Mouse (Mus musculus) layer of hippocampus, adult 18-20 months (tissue): ENCODE measurements around the gene Thbs2. TPM values are rescaled to one million over a fixed set of nuclear protein-coding genes. Genes with fewer than 3 reads are reported as not detected.
"Not testable (repeated sequence)": the region's sequence is repeated elsewhere in the genome, so short reads cannot be mapped to it uniquely, and the experiment has no call there.

Source experiments
- DNase-seq, 2 experiments: peaks; one replicate each; pipeline ENCODE4 v3.0.0; 2022; ENCODE audit warnings: low spot score in 2 of 2
- total RNA-seq, 2 experiments: library from RNA; stranded (reverse); gene quantifications; 2 replicates each; pipeline ENCODE4 v1.2.3; 2021

The Thbs2 gene
- total RNA-seq, 2 experiments from 2014 or later, result 3.0 to 4.0 TPM

DNA sequence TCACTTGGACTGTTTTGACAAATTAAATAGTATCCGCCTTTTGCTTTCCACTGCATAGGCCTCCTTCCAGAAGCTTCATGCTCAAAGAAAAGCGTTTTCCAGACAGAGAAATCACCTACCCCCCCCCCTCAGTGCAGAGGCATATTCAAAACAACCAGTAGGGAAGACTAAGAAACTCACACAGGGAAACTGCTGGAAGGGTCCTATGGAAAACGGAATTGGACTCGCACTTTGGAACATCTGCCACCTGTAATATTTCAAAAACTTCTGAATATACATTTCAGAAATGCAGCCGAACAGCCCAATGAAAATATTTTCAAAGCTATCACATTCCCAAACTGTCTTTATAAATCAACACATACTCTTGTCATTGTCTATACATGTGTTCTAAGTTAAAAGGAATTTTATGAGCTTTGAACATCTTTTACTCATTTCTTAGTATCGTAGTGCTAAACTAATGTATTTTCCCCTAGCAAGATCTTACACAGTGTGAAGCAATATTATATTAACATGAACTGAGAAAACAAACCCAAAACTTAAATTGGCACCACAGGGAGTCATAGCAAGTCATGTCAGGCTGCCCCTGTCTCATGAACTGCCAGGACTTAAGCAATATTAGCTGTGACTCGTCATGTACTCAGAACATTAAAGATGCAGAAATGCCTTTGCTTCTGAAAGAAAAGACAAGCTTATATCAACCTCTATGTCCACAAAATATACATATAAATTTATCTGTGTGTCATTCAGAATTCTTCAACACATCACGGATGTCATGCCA lies 58.3 kb downstream of the Thbs2 start:
- no peak for DNase-seq

DNA sequence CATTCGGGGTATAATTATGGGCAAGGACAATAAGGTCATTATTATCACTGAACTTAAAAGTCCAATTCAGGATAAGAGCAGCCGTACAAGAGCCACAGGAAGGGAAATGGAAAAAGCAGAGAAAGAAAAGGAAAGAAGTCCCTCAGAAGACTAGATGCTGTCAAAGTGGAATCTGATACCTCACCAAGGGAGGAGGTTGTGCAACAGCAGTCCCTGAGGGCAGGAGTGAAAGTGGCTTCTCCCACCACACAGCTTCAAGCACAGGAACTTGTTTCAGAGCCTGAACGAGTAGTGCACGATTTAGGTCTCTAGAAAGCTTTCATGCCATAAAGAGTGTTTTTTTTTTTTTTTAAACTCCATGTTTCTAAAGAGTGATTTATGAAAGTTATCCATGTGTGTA lies 65.1 kb downstream of the Thbs2 start:
- DNase-seq, result no peak

DNA sequence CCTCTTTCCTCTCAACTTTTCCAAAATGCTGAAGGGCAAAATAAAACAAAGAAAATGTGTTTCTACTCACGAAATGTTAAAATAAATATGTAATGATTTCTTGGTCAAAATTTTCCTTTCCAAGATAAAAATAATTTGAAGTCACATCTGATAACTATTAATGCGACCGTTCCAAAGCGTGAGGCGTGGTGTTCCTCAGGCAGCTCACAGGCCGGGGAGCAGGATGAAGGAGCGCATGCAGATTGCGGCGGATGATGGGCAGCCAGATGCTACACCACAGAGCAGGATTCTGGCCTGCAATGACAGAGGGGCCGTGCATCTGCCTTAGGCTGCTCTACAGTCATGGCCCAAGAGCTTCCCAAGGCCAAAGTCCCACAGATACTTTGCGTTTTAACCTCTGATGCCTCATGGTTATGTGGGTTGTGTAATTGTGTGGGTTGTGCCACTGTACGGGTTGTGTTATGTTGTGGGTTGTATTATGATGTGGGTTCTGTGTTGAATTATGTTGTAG lies 66.2 kb downstream of the Thbs2 start:
- no peak for DNase-seq

GRCm38 (mm10) chr17:14624433-14624832 lies 69.6 kb downstream of the Thbs2 start:
- no peak for DNase-seq

- not testable (repeated sequence) for DNase-seq
These were observed 73.0 kb downstream of the Thbs2 start for GRCm38 (mm10) chr17:14621006-14621405.

GRCm38 (mm10) chr17:14620037-14620436 lies 74.0 kb downstream of the Thbs2 start:
- DNase-seq, result no peak

DNA sequence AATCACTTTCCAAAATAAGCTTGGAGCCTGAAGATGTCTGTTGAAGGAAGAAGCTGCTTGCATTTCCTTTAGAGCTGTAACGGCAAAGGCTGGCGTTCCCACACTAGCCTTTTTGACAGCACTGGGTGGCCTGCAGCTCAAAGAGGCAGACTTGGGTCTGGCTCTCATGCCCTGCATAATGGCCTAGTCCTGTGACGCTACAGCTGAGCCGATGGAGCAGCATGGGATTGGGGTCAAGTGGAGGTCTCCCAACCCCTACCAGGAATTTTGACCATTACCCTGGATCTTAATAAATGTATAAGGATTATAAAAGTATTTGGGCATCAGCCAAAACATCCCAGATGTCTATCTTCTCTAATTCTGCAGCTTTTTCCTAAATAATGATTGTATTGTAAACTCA lies 75.0 kb downstream of the Thbs2 start:
- DNase-seq, result no peak

Other genes starting within 250 kb of the Thbs2 start
- gene Wdr27, start 248.9 kb upstream of the Thbs2 start, total RNA-seq, result 1 to 10 TPM; 3.1 to 3.7 TPM
- 10 to 100 TPM; 12.7 to 15.3 TPM for gene 1600012H06Rik, start 248.9 kb upstream of the Thbs2 start, total RNA-seq